Mouse (Mus musculus) adrenal gland, adult 18-20 months (tissue): ENCODE measurements around the gene Gm2a. TPM values are rescaled to one million over a fixed set of nuclear protein-coding genes. Genes with fewer than 3 reads are reported as not detected.

Experiments used
- DNase-seq, 2 experiments: peaks; one replicate each; pipeline ENCODE4 v3.0.0; 2021 to 2022; ENCODE audit warnings: low spot score in 2 of 2
- total RNA-seq, 2 experiments: library from RNA; stranded (reverse); gene quantifications; 1 replicate in 1 of 2; 2 replicates in 1 of 2; pipeline ENCODE4 v1.2.3; 2021

Gm2a gene
- total RNA-seq, 2 experiments from 2014 or later = 189 to 249 TPM

- DNase-seq = no peak
Observed at GRCm38 (mm10) chr11:55127937-55128336, 30.0 kb downstream of the Gm2a start.

- DNase-seq = no peak
Observed at GRCm38 (mm10) chr11:55128411-55128810, 30.5 kb downstream of the Gm2a start.

GRCm38 (mm10) chr11:55131077-55131742 lies 33.3 kb downstream of the Gm2a start:
- DNase-seq = no peak

- no peak for DNase-seq
Observed at GRCm38 (mm10) chr11:55131946-55132345, 34.0 kb downstream of the Gm2a start.

- DNase-seq = no peak
Observed at GRCm38 (mm10) chr11:55133204-55133603, 35.3 kb downstream of the Gm2a start.

- no peak for DNase-seq
Observed at GRCm38 (mm10) chr11:55134407-55134806, 36.5 kb downstream of the Gm2a start.

- DNase-seq = no peak
Observed at GRCm38 (mm10) chr11:55134871-55135270, 37.0 kb downstream of the Gm2a start.

- no peak for DNase-seq
Observed at GRCm38 (mm10) chr11:55136770-55137547, 39.0 kb downstream of the Gm2a start.

- no peak for DNase-seq
Observed at GRCm38 (mm10) chr11:55137646-55138045, 39.7 kb downstream of the Gm2a start.

GRCm38 (mm10) chr11:55141502-55141901 lies 43.6 kb downstream of the Gm2a start:
- no peak for DNase-seq

GRCm38 (mm10) chr11:55144011-55144410 lies 46.1 kb downstream of the Gm2a start:
- no peak for DNase-seq

- no peak for DNase-seq
Observed at GRCm38 (mm10) chr11:55146855-55147254, 48.9 kb downstream of the Gm2a start.

- DNase-seq = no peak
Observed at GRCm38 (mm10) chr11:55147423-55147822, 49.5 kb downstream of the Gm2a start.

GRCm38 (mm10) chr11:55148461-55148860 lies 50.5 kb downstream of the Gm2a start:
- DNase-seq = no peak

- no peak for DNase-seq
Observed at GRCm38 (mm10) chr11:55151608-55152007, 53.7 kb downstream of the Gm2a start, which contains the start of gene Slc36a3. Slc36a3 (minus strand) TSS chr11:55151708.

- DNase-seq = no peak
Observed at GRCm38 (mm10) chr11:55154398-55155069, 56.6 kb downstream of the Gm2a start.

GRCm38 (mm10) chr11:55155070-55155421 lies 57.1 kb downstream of the Gm2a start:
- DNase-seq = no peak

GRCm38 (mm10) chr11:55158785-55159359 lies 61.0 kb downstream of the Gm2a start:
- peak; percentile 81 to 85 for DNase-seq
